Mouse (Mus musculus): Measurements from ENCODE around the gene Pln.

GRCm38 (mm10) chr10:53382696-53383365 lies 45.4 kb downstream of the Pln start:
- TF ChIP-seq POLR2A (IDR thresholded peaks at IDR 0.05; ENCODE audit: low read depth, low read length) (no peak), CTCF (IDR thresholded peaks at IDR 0.05; ENCODE audit: extremely low read depth, insufficient read depth, insufficient read length, insufficient replicate concordance) (no peak)
